Mouse (Mus musculus) T-cell, adult 2 months (primary cell): ENCODE results near the gene D430019H16Rik.

Source experiments
- DNase-seq: peaks from one replicate; pipeline ENCODE4 v3.0.0; 2022; ENCODE audit warnings: low spot score

D430019H16Rik gene

GRCm38 (mm10) chr12:105541590-105542402 lies 88.1 kb downstream of the D430019H16Rik start:
- no peak for DNase-seq

DNA sequence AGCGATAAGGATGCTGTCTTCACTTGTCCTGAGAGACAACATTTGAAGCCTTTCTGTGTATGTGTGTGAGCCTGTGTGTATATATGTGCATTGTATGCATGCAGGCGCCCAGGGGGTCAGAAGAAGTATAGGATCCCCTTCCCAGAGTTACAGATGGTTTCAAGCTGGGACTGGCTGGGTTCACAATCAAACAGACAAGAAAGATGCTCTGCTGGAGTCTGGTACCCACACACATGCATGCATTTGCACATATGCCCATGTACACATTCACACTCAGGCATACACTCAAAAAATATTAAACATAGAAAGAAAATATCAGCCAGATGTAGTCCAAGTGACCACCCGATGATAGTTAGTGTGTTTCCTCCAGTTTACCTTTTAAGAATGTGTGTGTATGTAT lies 88.9 kb downstream of the D430019H16Rik start:
- DNase-seq, result no peak
